Mouse (Mus musculus): ENCODE measurements around the gene Aff1.

DNA sequence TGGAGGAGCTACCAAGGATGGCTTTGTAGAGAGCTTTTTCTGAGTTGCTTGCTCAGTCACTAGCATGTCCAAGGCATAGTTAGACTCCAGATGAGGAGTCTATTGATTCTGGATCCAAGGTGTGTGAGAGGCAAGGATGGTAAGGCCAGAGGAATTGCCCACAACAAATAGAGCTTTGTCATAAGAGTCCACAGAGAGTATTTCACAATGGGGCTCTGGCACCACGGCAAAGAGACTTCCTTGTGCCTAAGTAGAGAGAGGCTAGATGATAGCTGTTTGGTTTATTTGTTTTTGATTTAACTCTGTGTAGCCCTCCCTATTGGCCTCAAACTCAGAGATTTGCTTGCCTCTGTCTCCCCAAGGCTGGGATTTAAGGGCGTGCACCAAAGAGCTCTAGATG, 54.9 kb downstream of the Aff1 start:
- TF ChIP-seq TAL1 (IDR thresholded peaks at IDR 0.05; ENCODE audit: low read length) (no peak), GATA1 (IDR thresholded peaks at IDR 0.05; ENCODE audit: low read length) (no peak)
